Mouse (Mus musculus) hindbrain, postnatal 0 days (tissue): ENCODE measurements around the gene Cmtm5. TPM values are rescaled to one million over a fixed set of nuclear protein-coding genes. Genes with fewer than 3 reads are reported as not detected.
"Not testable (repeated sequence)": the region's sequence is repeated elsewhere in the genome, so short reads cannot be mapped to it uniquely, and the experiment has no call there.

ENCODE experiments used
- ATAC-seq: fragments of 200-750 bp; cut with Nextera tagmentation; 2 replicates; pipeline ENCODE4 v1.8.0; 2017; ENCODE audit warnings: mild to moderate bottlenecking, moderate TSS enrichment, moderate library complexity
- DNase-seq: peaks from one replicate; pipeline ENCODE4 v3.0.0-alpha.2; 2015; ENCODE audit warnings: low spot score
- H3K27ac ChIP-seq: fragments of 300-500 bp; sonication (generic); 2 replicates; pipeline ENCODE4 v1.5.1; 2014; ENCODE audit warnings: mild to moderate bottlenecking
- H3K27me3 ChIP-seq: fragments of 300-500 bp; sonication (generic); 2 replicates; pipeline ENCODE4 v1.6.1; 2014; ENCODE audit warnings: low read length, mixed read lengths; ENCODE audit not compliant: insufficient read depth
- H3K36me3 ChIP-seq: fragments of 300-500 bp; sonication (generic); 2 replicates; pipeline ENCODE4 v1.6.1; 2014; ENCODE audit warnings: low read length, mixed read lengths; ENCODE audit not compliant: insufficient read depth
- H3K4me1 ChIP-seq: fragments of 300-500 bp; sonication (generic); 2 replicates; pipeline ENCODE4 v1.6.1; 2014; ENCODE audit warnings: antibody characterized with exemption, low read length, mixed read lengths; ENCODE audit not compliant: insufficient read depth
- H3K4me2 ChIP-seq: fragments of 300-500 bp; sonication (generic); 2 replicates; pipeline ENCODE4 v1.6.1; 2014; ENCODE audit warnings: low read depth, mild to moderate bottlenecking, low read length, moderate library complexity, mixed read lengths
- H3K4me3 ChIP-seq: fragments of 300-500 bp; sonication (generic); 2 replicates; pipeline ENCODE4 v1.5.1; 2014; ENCODE audit warnings: low read length
- H3K9ac ChIP-seq: fragments of 300-500 bp; sonication (generic); replicated peaks from 2 replicates; pipeline ENCODE4 v1.6.1; 2014; ENCODE audit warnings: mild to moderate bottlenecking, low read length, moderate library complexity, mixed read lengths
- H3K9me3 ChIP-seq: fragments of 300-500 bp; sonication (generic); 2 replicates; pipeline ENCODE4 v1.6.1; 2016; ENCODE audit warnings: low read length, mixed read lengths
- CTCF ChIP-seq: IDR thresholded peaks from 2 replicates; pipeline ENCODE4 v1.5.1; 2016; ENCODE audit warnings: antibody characterized with exemption, control low read depth, low read depth
- WGBS: fragments of 180-500 bp; shearing (Covaris S2); extraction: QIAGEN DNeasy Blood & Tissue Kit; methylation state at CpG from one replicate; pipeline ENCODE4 v1.1.7; 2014; 5-methylcytosine and 5-hydroxymethylcytosine counted together
- polyA plus RNA-seq: library from polyadenylated mRNA; unstranded; fragments of >200 nt; fragmentation: Nextera tagmentation; extraction: Ambion mirVana; gene quantifications from 2 replicates; pipeline ENCODE4 v1.2.1, GENCODE M21; 2015
- total RNA-seq: library from RNA; depleted of rRNA; stranded (reverse); fragments of >200 nt; gene quantifications from 2 replicates; pipeline ENCODE4 v1.2.3, GENCODE M21; 2014

The Cmtm5 gene
- total and polyA plus RNA-seq, 2 experiments from 2014 or later, result 44.8 to 74.1 TPM

DNA sequence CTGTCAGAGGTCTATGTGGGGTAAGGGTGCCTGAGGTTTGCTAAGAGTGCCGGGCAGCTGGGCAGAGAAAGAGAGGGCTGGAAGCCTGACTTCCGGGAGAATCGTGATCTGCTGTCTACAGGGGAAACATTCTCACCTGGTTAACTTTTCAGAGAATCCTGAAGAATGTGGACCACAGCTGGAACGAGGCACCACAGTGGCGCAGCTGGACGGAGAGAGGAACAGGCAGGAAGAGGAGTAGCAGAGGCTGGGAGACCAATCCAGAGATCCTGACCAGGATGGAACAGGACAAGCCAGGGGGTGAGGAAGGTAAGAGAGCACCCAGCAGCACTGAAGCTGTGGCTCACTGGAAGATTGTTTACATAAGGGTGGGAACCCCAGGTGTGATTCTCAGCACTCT lies 29.6 kb downstream of the Cmtm5 start:
- no peak for TF ChIP-seq CTCF

DNA sequence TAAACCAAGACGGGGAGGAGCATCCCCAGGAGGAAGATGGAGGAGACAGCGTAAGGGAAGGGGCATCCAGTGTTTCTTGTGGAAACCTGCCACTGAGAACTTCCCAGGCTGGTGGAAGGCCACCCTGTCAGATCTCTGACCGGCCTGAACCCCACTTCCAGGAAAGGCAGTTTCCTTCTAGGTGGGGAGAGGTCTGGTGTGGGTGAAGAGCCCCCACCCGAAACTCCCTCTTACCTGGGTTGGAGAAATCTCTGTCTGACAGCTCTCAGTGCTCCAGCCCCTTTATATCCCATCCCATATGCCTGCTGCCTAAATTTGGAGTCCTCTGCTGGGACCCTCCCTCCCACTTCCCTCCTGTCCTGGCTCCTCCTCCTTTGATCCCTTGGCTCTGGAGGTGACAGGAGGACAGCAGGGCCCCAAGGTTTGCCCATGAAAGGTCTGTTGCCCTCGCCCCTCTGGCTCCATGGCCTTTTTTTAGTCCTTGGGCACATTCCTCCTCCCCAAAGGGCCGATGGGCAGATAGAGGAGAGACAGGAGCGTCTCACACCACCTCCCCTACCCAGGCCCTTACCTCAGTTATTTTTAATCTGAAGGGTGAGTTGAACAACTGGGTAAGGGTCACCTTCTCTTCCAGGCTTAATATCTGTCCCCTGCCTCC lies 30.4 kb downstream of the Cmtm5 start, which contains the start of gene Myh6:
Gene Myh6 (minus strand): TSS at position 608 of the 658 bp plus-strand sequence.
- Histone ChIP-seq H3K27ac (no peak within 1 kb of the TSS), H3K36me3 (no peaks in the 10 kb centered on the region), H3K9ac (no peak within 1 kb of the TSS), H3K4me3 (no peak within 1 kb of the TSS), H3K4me2 (no peak within 1 kb of the TSS), H3K9me3 (no peaks in the 10 kb centered on the region), H3K27me3 (no peaks in the 10 kb centered on the region), H3K4me1 (no peaks in the 10 kb centered on the region)
- WGBS, result 73% methylated on average over 7 of the region's 7 CpGs
- ATAC-seq, result no peak
- TF ChIP-seq CTCF, result no peak
- no peak for DNase-seq

More for the DNA sequence above, 29.6 kb downstream of the Cmtm5 start:
- ATAC-seq (no peak), DNase-seq (no peak)
- H3K9ac ChIP-seq, result no peak overlapping the region
- no peaks in the 10 kb centered on the region for H3K9me3 ChIP-seq
- 80% methylated on average over 6 of the region's 6 CpGs for WGBS
- no peak overlapping the region for H3K27ac ChIP-seq
- no peaks in the 10 kb centered on the region for H3K36me3 ChIP-seq
- no peak overlapping the region for H3K4me2 ChIP-seq
- no peaks in the 10 kb centered on the region for H3K4me1 ChIP-seq
- H3K27me3 ChIP-seq, result no peaks in the 10 kb centered on the region
- no peak overlapping the region for H3K4me3 ChIP-seq

GRCm38 (mm10) chr14:54967874-54968273 lies 31.8 kb downstream of the Cmtm5 start:
- ATAC-seq, result no peak
- H3K4me3 ChIP-seq, result no peak overlapping the region
- WGBS, result 86% methylated on average over 3 of the region's 3 CpGs

DNA sequence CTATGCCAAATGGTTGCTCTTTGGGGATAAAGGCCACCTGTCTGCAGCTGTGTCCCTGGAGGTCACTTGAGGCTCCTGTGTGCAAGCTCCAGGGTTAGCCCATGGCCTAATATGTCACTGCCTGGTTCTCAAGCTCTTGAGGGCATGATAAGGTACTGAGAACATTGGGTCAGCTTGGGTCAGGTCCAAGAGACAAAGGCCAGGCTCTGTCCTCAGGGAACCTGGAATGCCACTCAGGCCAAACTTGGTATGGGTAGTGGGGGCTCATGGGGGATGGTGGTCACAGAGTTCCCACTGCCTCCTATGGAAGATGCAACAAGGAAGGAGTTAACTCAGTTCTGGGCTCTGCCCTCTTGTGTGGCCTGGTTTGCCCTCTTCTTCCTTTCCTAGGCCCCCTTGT lies 32.3 kb downstream of the Cmtm5 start:
- TF ChIP-seq CTCF, result no peak
- no peak overlapping the region for H3K27ac ChIP-seq
- H3K4me3 ChIP-seq, result no peak overlapping the region
- no peak for ATAC-seq
- no peaks in the 10 kb centered on the region for H3K27me3 ChIP-seq
- no peaks in the 10 kb centered on the region for H3K9me3 ChIP-seq
- no peaks in the 10 kb centered on the region for H3K4me1 ChIP-seq
- DNase-seq, result no peak
- H3K9ac ChIP-seq, result no peak overlapping the region
- no peaks in the 10 kb centered on the region for H3K36me3 ChIP-seq
- no peak overlapping the region for H3K4me2 ChIP-seq

More at GRCm38 (mm10) chr14:54967874-54968273, 31.8 kb downstream of the Cmtm5 start:
- Histone ChIP-seq H3K27me3 (no peaks in the 10 kb centered on the region), H3K27ac (no peak overlapping the region), H3K4me2 (no peak overlapping the region), H3K9me3 (no peaks in the 10 kb centered on the region), H3K4me1 (no peaks in the 10 kb centered on the region), H3K36me3 (no peaks in the 10 kb centered on the region), H3K9ac (no peak overlapping the region)
- no peak for TF ChIP-seq CTCF
- DNase-seq, result no peak

GRCm38 (mm10) chr14:54972786-54973185 lies 36.7 kb downstream of the Cmtm5 start:
- H3K4me2 ChIP-seq, H3K4me3 ChIP-seq, H3K9me3 ChIP-seq, H3K4me1 ChIP-seq, H3K36me3 ChIP-seq, H3K27me3 ChIP-seq, ATAC-seq, DNase-seq, H3K9ac ChIP-seq: not testable (repeated sequence)
- 97% methylated on average over 7 of the region's 11 CpGs for WGBS
- peak overlapping the region; percentile 82; the same call in 1 of the 2 replicates for H3K27ac ChIP-seq

DNA sequence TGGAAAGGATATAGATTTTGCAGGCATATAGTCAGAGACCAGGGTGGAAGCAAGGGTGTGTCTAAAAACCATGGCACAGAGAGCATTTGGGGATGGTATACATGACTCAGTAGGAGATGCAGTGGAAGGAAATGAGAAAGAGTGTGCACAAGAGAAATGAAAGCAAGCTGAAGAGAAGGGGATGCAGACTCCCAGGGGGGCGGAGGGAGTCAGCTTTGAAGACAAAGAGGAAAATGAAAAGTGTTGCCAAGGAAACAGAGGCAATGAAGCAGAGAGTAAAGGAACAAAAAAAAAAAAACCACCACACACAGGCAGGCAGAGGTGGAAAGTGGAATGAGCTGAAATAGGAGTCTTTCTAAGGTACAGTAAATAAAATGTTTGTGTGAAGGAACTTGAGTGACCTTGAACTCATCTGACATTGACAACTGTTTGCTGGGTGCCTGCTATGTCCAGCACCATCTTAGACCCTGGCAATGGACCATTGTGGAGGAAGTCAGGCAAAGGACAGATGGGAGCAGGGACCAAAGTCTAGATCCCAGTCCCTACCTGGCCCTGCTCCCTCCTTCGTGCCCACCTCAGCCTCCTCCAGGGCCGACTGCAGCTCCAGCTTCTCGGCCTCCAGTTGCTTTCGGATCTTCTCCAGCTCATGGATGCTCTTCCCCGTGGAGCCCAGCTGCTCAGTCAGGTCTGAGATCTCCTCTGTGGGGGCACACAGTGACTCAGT lies 38.2 kb downstream of the Cmtm5 start:
- TF ChIP-seq CTCF, result no peak
- ATAC-seq (peak; percentile 74), DNase-seq (peak; percentile 81)
- H3K4me2 ChIP-seq, result no peak overlapping the region
- no peaks in the 10 kb centered on the region for H3K36me3 ChIP-seq
- no peaks in the 10 kb centered on the region for H3K9me3 ChIP-seq
- H3K27ac ChIP-seq, result peak overlapping the region; percentile 82
- no peaks in the 10 kb centered on the region for H3K27me3 ChIP-seq
- no peak overlapping the region for H3K4me3 ChIP-seq
- 54% methylated on average over 6 of the region's 6 CpGs for WGBS
- peaks cover 6% of the 10 kb centered on the region; the same call in 1 of the 2 replicates for H3K4me1 ChIP-seq
- H3K9ac ChIP-seq, result no peak overlapping the region

GRCm38 (mm10) chr14:54976633-54977032 lies 40.6 kb downstream of the Cmtm5 start, which contains the start of gene Gm17428:
Gene Gm17428 (plus strand): TSS chr14:54976933.
- Histone ChIP-seq H3K27me3 (no peaks in the 10 kb centered on the region), H3K4me3 (no peak within 1 kb of the TSS), H3K27ac (no peak within 1 kb of the TSS), H3K9me3 (no peaks in the 10 kb centered on the region), H3K4me2 (no peak within 1 kb of the TSS), H3K4me1 (peaks cover 6% of the 10 kb centered on the region; the same call in 1 of the 2 replicates), H3K36me3 (no peaks in the 10 kb centered on the region), H3K9ac (no peak within 1 kb of the TSS)
- ATAC-seq (no peak), DNase-seq (no peak)
- TF ChIP-seq CTCF, result no peak
- 72% methylated on average over 1 of the region's 1 CpGs for WGBS
